31 mouse cellular contexts compared by ENCODE assay signal in the genomic region with DNA sequence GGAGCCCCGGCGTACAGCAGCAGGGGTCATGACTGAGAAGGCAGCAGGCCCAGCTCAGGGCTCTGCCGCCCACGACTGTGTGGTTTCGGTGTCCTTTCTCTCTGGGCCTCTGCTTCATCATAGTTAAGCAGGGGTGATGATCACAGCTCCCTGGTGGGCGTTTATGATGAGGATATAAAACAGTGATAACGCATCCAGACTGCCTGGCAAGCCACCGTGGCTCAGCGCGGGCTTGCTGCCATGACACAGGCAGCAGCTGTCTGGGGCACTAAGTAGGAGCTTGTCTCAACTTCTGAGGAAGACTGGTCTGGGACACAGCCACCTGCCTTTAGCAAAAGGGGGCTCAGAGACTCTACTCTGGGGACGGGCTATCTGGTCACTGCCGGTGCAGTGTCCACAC. TPM values are rescaled to one million over a fixed set of nuclear protein-coding genes. Genes with fewer than 3 reads are reported as not detected.
DNase-seq lines count a peak whose midpoint lies in the region; ATAC-seq and TF ChIP-seq lines count a peak whose summit lies in the region.
"Had no signal": no experiment of that assay in that cellular context is flagged by ENCODE, and none has a peak within 500 bp of the region (broad histone marks: within the 10 kb centered on the region; RNA-seq: fewer than 3 reads in every experiment).

No protein-coding gene starts in this region.

- no peak for DNase-seq in spleen, adult 2 months (ENCODE audit: low read depth in 1 of 2, low spot score in 2 of 2)
- DNase-seq in spleen, adult 12 weeks (ENCODE audit: low spot score), result no peak
- DNase-seq in liver, embryonic 14.5 days (ENCODE audit: low read depth in 3 of 3, low spot score in 3 of 3), result no peak
- no peak for DNase-seq in c-Kit-positive CD71-positive TER-119-positive erythroid progenitor cells, embryonic 14.5 days (ENCODE audit: low spot score)
- no peak for DNase-seq in thymus, postnatal 14 days
- no peak for DNase-seq in layer of hippocampus, adult 8-10 months (ENCODE audit: low spot score in 2 of 2)
- DNase-seq: adrenal gland, adult 8-10 months; cerebellum, adult 8-10 months; gastrocnemius, adult 2 months; kidney, adult 9 months; kidney, postnatal 14 days; layer of hippocampus, postnatal 36 days; thymus, postnatal 25 days had no signal

- TF ChIP-seq POLR2A in spleen, adult 2 months (IDR thresholded peaks at IDR 0.05; ENCODE audit: low read depth, low read length), result no peak
- TF ChIP-seq POLR2A in myocyte (IDR thresholded peaks at IDR 0.05; ENCODE audit: insufficient read length, low read depth), result no peak

- no peak for TF ChIP-seq CTCF in spleen, adult 2 months (IDR thresholded peaks at IDR 0.05; ENCODE audit: extremely low read depth, insufficient read depth, insufficient read length, insufficient replicate concordance)
- TF ChIP-seq CTCF in liver, embryonic 14.5 days (IDR thresholded peaks at IDR 0.05; ENCODE audit: low read depth), result no peak

- H3K9me3 ChIP-seq in liver, embryonic 14.5 days (ENCODE audit: control insufficient read depth, low read length), result no peaks in the 10 kb centered on the region
- H3K9me3 ChIP-seq: forebrain, embryonic 12.5 days; heart, embryonic 10.5 days; limb, embryonic 15.5 days had no signal

- no peaks in the 10 kb centered on the region for H3K79me2 ChIP-seq in myocyte (ENCODE audit: control insufficient read depth, insufficient read depth)

- H3K4me1 ChIP-seq in spleen, adult 2 months (ENCODE audit: control insufficient read depth, insufficient read depth, insufficient read length), result peaks cover 37% of the 10 kb centered on the region; the same call in 1 of the 2 replicates
- peaks cover 25 to 37% of the 10 kb centered on the region in 2 experiments for H3K4me1 ChIP-seq in liver, embryonic 14.5 days (replicated peaks; ENCODE audit: control insufficient read depth in 2 of 2, insufficient read depth in 2 of 2, low read length in 1 of 2)
- H3K4me1 ChIP-seq: heart, embryonic 10.5 days; limb, embryonic 15.5 days had no signal

- peak; percentile 44 for ATAC-seq in erythroid progenitor cell, adult 5-6 weeks (replicated peaks; ENCODE audit: low FRiP score, poor library complexity, severe bottlenecking)
- peak; percentile 39; the same call in 1 of the 2 replicates for ATAC-seq in liver, embryonic 14.5 days (ENCODE audit: insufficient read depth)
- ATAC-seq: activated CD4-positive, CD25-positive, alpha-beta regulatory T cell, adult 4 months; hindbrain, embryonic 16.5 days; intestine, embryonic 16.5 days; lung, postnatal 0 days had no signal

- H3K4me3 ChIP-seq in spleen, adult 2 months (ENCODE audit: extremely low read depth, insufficient read depth, insufficient read length), result no peak overlapping the region
- H3K4me3 ChIP-seq in liver, embryonic 14.5 days (ENCODE audit: insufficient read depth in 1 of 2, low read depth in 2 of 2, low read length in 2 of 2), result no peak overlapping the region
- no peak overlapping the region for H3K4me3 ChIP-seq in myocyte
- H3K4me3 ChIP-seq: forebrain, embryonic 12.5 days; gastrocnemius, adult 2 months; heart, embryonic 10.5 days; limb, embryonic 15.5 days had no signal

- H3K27me3 ChIP-seq in spleen, adult 2 months (ENCODE audit: control insufficient read depth, insufficient read depth, low read length), result no peaks in the 10 kb centered on the region
- H3K27me3 ChIP-seq in liver, embryonic 14.5 days (ENCODE audit: control insufficient read depth, insufficient read depth, low read length), result no peaks in the 10 kb centered on the region
- no peaks in the 10 kb centered on the region for H3K27me3 ChIP-seq in myocyte (ENCODE audit: control insufficient read depth, insufficient read depth, insufficient read length)
- H3K27me3 ChIP-seq: forebrain, embryonic 12.5 days; limb, embryonic 15.5 days had no signal

- H3ac ChIP-seq in myocyte (ENCODE audit: control insufficient read depth, insufficient read length), result no peak overlapping the region

- no peak for TF ChIP-seq EP300 in liver, embryonic 14.5 days (IDR thresholded peaks at IDR 0.05; ENCODE audit: low read depth)

- peak overlapping the region; percentile 52; the same call in 1 of the 2 replicates for H3K9ac ChIP-seq in liver, embryonic 14.5 days (replicated peaks)
- H3K9ac ChIP-seq: forebrain, embryonic 12.5 days; limb, embryonic 15.5 days had no signal

- WGBS in spleen, adult 2 months, result 73% methylated on average over 12 of the region's 12 CpGs
- 53% methylated on average over 12 of the region's 12 CpGs for WGBS in liver, embryonic 14.5 days (ENCODE audit: insufficient replicate concordance)

- peak overlapping the region; percentile 56 for H3K4me2 ChIP-seq in liver, embryonic 14.5 days (ENCODE audit: low read depth)
- peak overlapping the region; percentile 30 for H3K4me2 ChIP-seq in myocyte (ENCODE audit: low read depth)
- H3K4me2 ChIP-seq: forebrain, embryonic 12.5 days; limb, embryonic 15.5 days; midbrain, embryonic 11.5 days had no signal

- peak overlapping the region; percentile 45; the same call in 1 of the 2 replicates for H3K27ac ChIP-seq in spleen, adult 2 months (ENCODE audit: insufficient read depth, low read length)
- peak overlapping the region; percentile 81 for H3K27ac ChIP-seq in liver, embryonic 14.5 days
- H3K27ac ChIP-seq: forebrain, embryonic 12.5 days; gastrocnemius, adult 2 months; heart, embryonic 10.5 days; limb, embryonic 15.5 days; macrophage; stomach, postnatal 0 days had no signal

- H3K36me3 ChIP-seq in spleen, adult 2 months (ENCODE audit: control insufficient read depth, insufficient read depth, low read length), result peaks cover 83% of the 10 kb centered on the region
- peaks cover 6% of the 10 kb centered on the region; the same call in 1 of the 2 replicates for H3K36me3 ChIP-seq in liver, embryonic 14.5 days (replicated peaks; ENCODE audit: control insufficient read depth, insufficient read depth, low read depth)
- H3K36me3 ChIP-seq in myocyte (ENCODE audit: control insufficient read depth, insufficient read depth), result peaks cover 32% of the 10 kb centered on the region

TF ChIP-seq in myocyte, 11 proteins besides CTCF, POLR2A, EP300 and RAD21:
- peak; percentile 2 for TF ChIP-seq TCF12 (IDR thresholded peaks at IDR 0.05; ENCODE audit: insufficient read depth, poor library complexity, severe bottlenecking)
- TF ChIP-seq SRF (IDR thresholded peaks at IDR 0.05; ENCODE audit: control insufficient read depth, insufficient read length, low read depth), result no peak
- TF ChIP-seq MYOG (IDR thresholded peaks at IDR 0.05; ENCODE audit: control insufficient read depth in 1 of 3, insufficient read depth in 1 of 3, insufficient read length in 2 of 3, low read depth in 2 of 3), result peak; percentile 65 to 79 (median 75)
- peak in 2 of 3 experiments; percentile 92 to 94 for TF ChIP-seq MYOD1 (IDR thresholded peaks at IDR 0.05; ENCODE audit: control insufficient read depth in 1 of 3, insufficient read length in 2 of 3, low read depth in 2 of 3)

RNA-seq across cellular contexts. Expression of a gene that starts 19.7 kb away (rescaled TPM):
- 94.1 and 100 TPM in 2 replicates for polyA plus RNA-seq in spleen, adult 2 months (2012; rRNA removed)
- 18.7 and 26.4 TPM in 2 replicates for total RNA-seq in erythroid progenitor cell, adult 5-6 weeks (2015; ENCODE audit: low replicate concordance)
- 12.0 and 13.1 TPM in 2 replicates for total RNA-seq in erythroid progenitor cell, adult 5-6 weeks (2017; ENCODE audit: low replicate concordance)
- 2.2 TPM in 2 replicates for polyA plus RNA-seq in liver, embryonic 14.5 days (2012; rRNA removed)
- polyA plus RNA-seq in liver, embryonic 14.5 days (2014; fragmentation: Nextera tagmentation; extraction: Ambion mirVana), result 2.4 and 2.8 TPM in 2 replicates
- polyA plus RNA-seq in myocyte (2012; fragmentation: generic; extraction: Trizol), result 5.6 TPM
- 1 to 10 TPM; 3.0 to 7.6 (median 5.2) TPM for total RNA-seq in layer of hippocampus, adult 8-10 months (2022)

RNA-seq across cellular contexts. Expression of a gene that starts 21.2 kb away (rescaled TPM):
- not detected in 2 replicates for polyA plus RNA-seq in spleen, adult 2 months (2012; rRNA removed)
- not detected in 2 replicates for total RNA-seq in erythroid progenitor cell, adult 5-6 weeks (2015; ENCODE audit: low replicate concordance)
- total RNA-seq in erythroid progenitor cell, adult 5-6 weeks (2017; ENCODE audit: low replicate concordance), result not detected in 2 replicates
- not detected in 2 replicates for polyA plus RNA-seq in liver, embryonic 14.5 days (2012; rRNA removed)
- not detected in 2 replicates for polyA plus RNA-seq in liver, embryonic 14.5 days (2014; fragmentation: Nextera tagmentation; extraction: Ambion mirVana)
- polyA plus RNA-seq in myocyte (2012; fragmentation: generic; extraction: Trizol), result not detected
- total RNA-seq in layer of hippocampus, adult 8-10 months (2022), result not detected
- total RNA-seq: gastrocnemius, adult 2 months; hematopoietic stem cell, adult 5-6 weeks; layer of hippocampus, adult 18-20 months; layer of hippocampus, postnatal 36 days; left cerebral cortex, postnatal 14 days; neutrophil, adult 5-6 weeks had no signal
- polyA plus RNA-seq: embryonic facial prominence, embryonic 11.5 days; forebrain, embryonic 12.5 days; heart, embryonic 10.5 days; heart, embryonic 16.5 days; hindbrain, embryonic 16.5 days; intestine, embryonic 16.5 days; macrophage; midbrain, embryonic 11.5 days; stomach, postnatal 0 days had no signal

RNA-seq across cellular contexts. Expression of a gene that starts 27.5 kb away (rescaled TPM):
- polyA plus RNA-seq in spleen, adult 2 months (2012; rRNA removed), result not detected in 2 replicates
- not detected in 2 replicates for total RNA-seq in erythroid progenitor cell, adult 5-6 weeks (2015; ENCODE audit: low replicate concordance)
- not detected in 2 replicates for total RNA-seq in erythroid progenitor cell, adult 5-6 weeks (2017; ENCODE audit: low replicate concordance)
- not detected in 2 replicates for polyA plus RNA-seq in liver, embryonic 14.5 days (2012; rRNA removed)
- not detected in 2 replicates for polyA plus RNA-seq in liver, embryonic 14.5 days (2014; fragmentation: Nextera tagmentation; extraction: Ambion mirVana)
- polyA plus RNA-seq in myocyte (2012; fragmentation: generic; extraction: Trizol), result 0.07 TPM
- not detected for total RNA-seq in layer of hippocampus, adult 8-10 months (2022)
- total RNA-seq: gastrocnemius, adult 2 months; hematopoietic stem cell, adult 5-6 weeks; layer of hippocampus, adult 18-20 months; layer of hippocampus, postnatal 36 days; left cerebral cortex, postnatal 14 days; neutrophil, adult 5-6 weeks had no signal
- polyA plus RNA-seq: embryonic facial prominence, embryonic 11.5 days; forebrain, embryonic 12.5 days; heart, embryonic 10.5 days; heart, embryonic 16.5 days; hindbrain, embryonic 16.5 days; intestine, embryonic 16.5 days; limb, embryonic 15.5 days; macrophage; midbrain, embryonic 11.5 days; stomach, postnatal 0 days had no signal

RNA-seq across cellular contexts. Expression of a gene that starts 39.1 kb away (rescaled TPM):
- polyA plus RNA-seq in spleen, adult 2 months (2012; rRNA removed), result 0.43 and 0.53 TPM in 2 replicates
- total RNA-seq in erythroid progenitor cell, adult 5-6 weeks (2015; ENCODE audit: low replicate concordance), result 16.6 and 43.6 TPM in 2 replicates
- 5.5 and 23.5 TPM in 2 replicates for total RNA-seq in erythroid progenitor cell, adult 5-6 weeks (2017; ENCODE audit: low replicate concordance)
- not detected in 2 replicates for polyA plus RNA-seq in liver, embryonic 14.5 days (2012; rRNA removed)
- polyA plus RNA-seq in liver, embryonic 14.5 days (2014; fragmentation: Nextera tagmentation; extraction: Ambion mirVana), result not detected in 2 replicates
- not detected for polyA plus RNA-seq in myocyte (2012; fragmentation: generic; extraction: Trizol)
- total RNA-seq in layer of hippocampus, adult 8-10 months (2022), result not detected
- total RNA-seq: layer of hippocampus, adult 18-20 months; layer of hippocampus, postnatal 36 days; left cerebral cortex, postnatal 14 days; neutrophil, adult 5-6 weeks had no signal
- polyA plus RNA-seq: activated CD4-positive, CD25-positive, alpha-beta regulatory T cell, adult 4 months; embryonic facial prominence, embryonic 11.5 days; forebrain, embryonic 12.5 days; heart, embryonic 10.5 days; heart, embryonic 16.5 days; hindbrain, embryonic 16.5 days; intestine, embryonic 16.5 days; midbrain, embryonic 11.5 days had no signal

Comparison
In these comparisons a context has a peak if more than half of its experiments do, and no peak if none do; other contexts are left out.
1. RNA of a gene that starts 19.7 kb away (polyA plus RNA-seq): 94.1 to 100 TPM in spleen, adult 2 months; 5.6 TPM in myocyte (single experiment) and 2.2 to 2.8 TPM in liver, embryonic 14.5 days; every median in the first group is over 10 times any median in the second.